Mouse (Mus musculus) induced T-regulatory cell, adult 2 months (primary cell): ENCODE results near the gene 2210408I21Rik.

Source experiments
- DNase-seq: peaks from one replicate; pipeline ENCODE4 v3.0.0-alpha.2; 2012; ENCODE audit warnings: low read depth

The 2210408I21Rik gene

GRCm38 (mm10) chr13:77278659-77279413, 143.5 kb downstream of the 2210408I21Rik start:
- no peak for DNase-seq

GRCm38 (mm10) chr13:77295519-77295918, 160.2 kb downstream of the 2210408I21Rik start:
- no peak for DNase-seq

GRCm38 (mm10) chr13:77324101-77324500, 188.8 kb downstream of the 2210408I21Rik start:
- no peak for DNase-seq

- no peak for DNase-seq
Observed at GRCm38 (mm10) chr13:77326174-77326959, 191.0 kb downstream of the 2210408I21Rik start.

- no peak for DNase-seq
Observed at GRCm38 (mm10) chr13:77342097-77342496, 206.8 kb downstream of the 2210408I21Rik start.

GRCm38 (mm10) chr13:77385448-77385970, 250.2 kb downstream of the 2210408I21Rik start:
- DNase-seq: no peak

- DNase-seq: no peak
Observed at GRCm38 (mm10) chr13:77386001-77386400, 250.7 kb downstream of the 2210408I21Rik start.

GRCm38 (mm10) chr13:77388148-77388547, 252.8 kb downstream of the 2210408I21Rik start:
- no peak for DNase-seq

- DNase-seq: no peak
Observed at GRCm38 (mm10) chr13:77389209-77389608, 253.9 kb downstream of the 2210408I21Rik start.

GRCm38 (mm10) chr13:77396374-77396773, 261.0 kb downstream of the 2210408I21Rik start:
- DNase-seq: no peak

- no peak for DNase-seq
Observed at GRCm38 (mm10) chr13:77396981-77397380, 261.6 kb downstream of the 2210408I21Rik start.

- no peak for DNase-seq
Observed at GRCm38 (mm10) chr13:77397646-77398045, 262.3 kb downstream of the 2210408I21Rik start.

GRCm38 (mm10) chr13:77398477-77398876, 263.1 kb downstream of the 2210408I21Rik start:
- DNase-seq: no peak

GRCm38 (mm10) chr13:77400762-77401161, 265.4 kb downstream of the 2210408I21Rik start:
- DNase-seq: no peak

- DNase-seq: no peak
Observed at GRCm38 (mm10) chr13:77408530-77408929, 273.2 kb downstream of the 2210408I21Rik start.

- no peak for DNase-seq
Observed at GRCm38 (mm10) chr13:77409804-77410203, 274.5 kb downstream of the 2210408I21Rik start.

GRCm38 (mm10) chr13:77412829-77413228, 277.5 kb downstream of the 2210408I21Rik start:
- no peak for DNase-seq

GRCm38 (mm10) chr13:77450007-77450567, 314.7 kb downstream of the 2210408I21Rik start:
- DNase-seq: no peak

- no peak for DNase-seq
Observed at GRCm38 (mm10) chr13:77470093-77470621, 334.8 kb downstream of the 2210408I21Rik start.

GRCm38 (mm10) chr13:77476420-77476819, 341.1 kb downstream of the 2210408I21Rik start:
- DNase-seq: no peak

- no peak for DNase-seq
Observed at GRCm38 (mm10) chr13:77478425-77479119, 343.2 kb downstream of the 2210408I21Rik start.
